ENCODE assay signal across 22 mouse cellular contexts in genomic region chrX:150516477-150516876, GRCm38 (mm10). TPM values are rescaled to one million over a fixed set of nuclear protein-coding genes. Genes with fewer than 3 reads are reported as not detected.
DNase-seq lines count a peak whose midpoint lies in the region; ATAC-seq and TF ChIP-seq lines count a peak whose summit lies in the region.
"Had no signal": no experiment of that assay in that cellular context is flagged by ENCODE, and none has a peak within 500 bp of the region (broad histone marks: within the 10 kb centered on the region; RNA-seq: fewer than 3 reads in every experiment).

No protein-coding gene starts in this region.

- H3K79me2 ChIP-seq in MEL (ENCODE audit: control insufficient read depth, insufficient read depth, low read length, poor library complexity) = no peaks in the 10 kb centered on the region

- DNase-seq in MEL (ENCODE audit: low read depth, low spot score) (no peak), liver (peak; percentile 15)
- DNase-seq in liver, embryonic 14.5 days (ENCODE audit: low read depth in 3 of 3, low spot score in 3 of 3) = peak in 1 of 3 experiments; percentile 43
- DNase-seq in layer of hippocampus, adult 8-10 months (ENCODE audit: low spot score in 2 of 2) = no peak
- DNase-seq in hindbrain, embryonic 14.5 days (ENCODE audit: low spot score) = no peak
- DNase-seq: adrenal gland, postnatal 10 days; B cell, adult 2 months; cerebellum, adult 11 months; cerebellum, adult 9-10 months; cerebellum, postnatal 36 days; gastrocnemius, postnatal 10 days; heart, adult 18-20 months; heart, postnatal 10 days; heart, postnatal 4 days had no signal

- H3K27me3 ChIP-seq in MEL (ENCODE audit: control insufficient read depth in 1 of 2, insufficient read depth in 2 of 2, low read length in 2 of 2) = no peaks in the 10 kb centered on the region
- H3K27me3 ChIP-seq in liver, embryonic 14.5 days (ENCODE audit: control insufficient read depth, insufficient read depth, low read length) = no peaks in the 10 kb centered on the region
- no peaks in the 10 kb centered on the region for H3K27me3 ChIP-seq in midbrain, embryonic 16.5 days (ENCODE audit: control insufficient read depth, insufficient read depth, low read depth, low read length)
- no peaks in the 10 kb centered on the region for H3K27me3 ChIP-seq in hindbrain, embryonic 14.5 days (ENCODE audit: control insufficient read depth, insufficient read depth, low read length)
- H3K27me3 ChIP-seq: embryonic facial prominence, embryonic 13.5 days; forebrain, embryonic 15.5 days; hindbrain, embryonic 13.5 days had no signal

- H3K4me1 ChIP-seq in MEL (ENCODE audit: control insufficient read depth in 1 of 2, insufficient read depth in 2 of 2, low read length in 2 of 2) = 0 out of 4 replicates have a peak, but pooled peaks cover 0 to 2% of the 10 kb centered on the region in 2 experiments
- peaks cover 17 to 26% of the 10 kb centered on the region in 2 experiments for H3K4me1 ChIP-seq in liver, embryonic 14.5 days (replicated peaks; ENCODE audit: control insufficient read depth in 2 of 2, insufficient read depth in 2 of 2, low read length in 1 of 2)
- H3K4me1 ChIP-seq in midbrain, embryonic 16.5 days (ENCODE audit: control insufficient read depth, insufficient read depth, low read length) = peaks cover under 1% of the 10 kb centered on the region
- no peaks in the 10 kb centered on the region for H3K4me1 ChIP-seq in hindbrain, embryonic 14.5 days (replicated peaks; ENCODE audit: control insufficient read depth, insufficient read depth, low read length)
- H3K4me1 ChIP-seq: embryonic facial prominence, embryonic 13.5 days; forebrain, embryonic 15.5 days; heart, embryonic 10.5 days; hindbrain, embryonic 13.5 days had no signal

- peaks cover 0 to 8% of the 10 kb centered on the region in 2 experiments; a peak in 2 of 4 replicates for H3K36me3 ChIP-seq in MEL (ENCODE audit: control insufficient read depth in 1 of 2, insufficient read depth in 2 of 2, low read length in 2 of 2)
- H3K36me3 ChIP-seq in liver, embryonic 14.5 days (replicated peaks; ENCODE audit: control insufficient read depth, insufficient read depth, low read depth) = no peaks in the 10 kb centered on the region
- no peaks in the 10 kb centered on the region for H3K36me3 ChIP-seq in midbrain, embryonic 16.5 days (ENCODE audit: control insufficient read depth, insufficient read depth, low read length)
- no peaks in the 10 kb centered on the region for H3K36me3 ChIP-seq in hindbrain, embryonic 14.5 days (replicated peaks; ENCODE audit: control insufficient read depth, insufficient read depth)
- H3K36me3 ChIP-seq: embryonic facial prominence, embryonic 13.5 days; forebrain, embryonic 15.5 days; G1E; heart, embryonic 10.5 days; hindbrain, embryonic 13.5 days had no signal

- no peak for TF ChIP-seq RAD21 in MEL (IDR thresholded peaks at IDR 0.05; ENCODE audit: low read depth, low read length)

- no peak for TF ChIP-seq CTCF in MEL (IDR thresholded peaks at IDR 0.05 in 2 of 3, conservative IDR thresholded peaks at IDR 0.05 in 1 of 3; ENCODE audit: control insufficient read depth in 1 of 3, insufficient read depth in 1 of 3, low read depth in 2 of 3, low read length in 3 of 3, poor library complexity in 1 of 3, severe bottlenecking in 1 of 3)
- TF ChIP-seq CTCF in liver, embryonic 14.5 days (IDR thresholded peaks at IDR 0.05; ENCODE audit: low read depth) = no peak

- H3K9ac ChIP-seq in MEL (ENCODE audit: control insufficient read depth, low read depth, low read length, poor library complexity, severe bottlenecking) = no peak overlapping the region
- peak overlapping the region; percentile 51 for H3K9ac ChIP-seq in liver, embryonic 14.5 days (replicated peaks)
- H3K9ac ChIP-seq in midbrain, embryonic 16.5 days (ENCODE audit: low read depth, low read length) = no peak overlapping the region
- H3K9ac ChIP-seq in hindbrain, embryonic 14.5 days = no peak overlapping the region
- H3K9ac ChIP-seq: embryonic facial prominence, embryonic 13.5 days; forebrain, embryonic 15.5 days; hindbrain, embryonic 13.5 days had no signal

- H3K27ac ChIP-seq in MEL (ENCODE audit: control insufficient read depth, low read depth, low read length) = peak overlapping the region; percentile 2; the same call in 1 of the 2 replicates
- H3K27ac ChIP-seq in liver, embryonic 14.5 days = peak overlapping the region; percentile 93
- no peak overlapping the region for H3K27ac ChIP-seq in midbrain, embryonic 16.5 days (ENCODE audit: low read length)
- H3K27ac ChIP-seq in hindbrain, embryonic 14.5 days = no peak overlapping the region
- H3K27ac ChIP-seq: embryonic facial prominence, embryonic 13.5 days; forebrain, embryonic 15.5 days; heart, embryonic 10.5 days; hindbrain, embryonic 13.5 days had no signal

- WGBS in liver, embryonic 14.5 days (ENCODE audit: insufficient replicate concordance) = 32% methylated on average over 1 of the region's 1 CpGs
- WGBS in midbrain, embryonic 16.5 days = 85% methylated on average over 1 of the region's 1 CpGs
- 86% methylated on average over 1 of the region's 1 CpGs for WGBS in hindbrain, embryonic 14.5 days

- H3K9me3 ChIP-seq in MEL (replicated peaks; ENCODE audit: insufficient read depth, low read length) = no peaks in the 10 kb centered on the region
- H3K9me3 ChIP-seq in liver, embryonic 14.5 days (ENCODE audit: control insufficient read depth, low read length) = no peaks in the 10 kb centered on the region
- no peaks in the 10 kb centered on the region for H3K9me3 ChIP-seq in midbrain, embryonic 16.5 days (replicated peaks; ENCODE audit: control insufficient read depth, low read length, poor library complexity, severe bottlenecking)
- no peaks in the 10 kb centered on the region for H3K9me3 ChIP-seq in hindbrain, embryonic 14.5 days (ENCODE audit: control insufficient read depth, low read length)
- H3K9me3 ChIP-seq: embryonic facial prominence, embryonic 13.5 days; forebrain, embryonic 15.5 days; G1E; heart, embryonic 10.5 days; hindbrain, embryonic 13.5 days had no signal

- no peak overlapping the region for H3K4me3 ChIP-seq in MEL (ENCODE audit: control insufficient read depth in 1 of 2, insufficient read depth in 1 of 2, low read depth in 2 of 2, low read length in 2 of 2)
- no peak overlapping the region for H3K4me3 ChIP-seq in liver, embryonic 14.5 days (ENCODE audit: insufficient read depth in 1 of 2, low read depth in 2 of 2, low read length in 2 of 2)
- no peak overlapping the region for H3K4me3 ChIP-seq in midbrain, embryonic 16.5 days (ENCODE audit: low read depth, low read length)
- no peak overlapping the region for H3K4me3 ChIP-seq in hindbrain, embryonic 14.5 days (replicated peaks; ENCODE audit: low read length)
- H3K4me3 ChIP-seq: embryonic facial prominence, embryonic 13.5 days; forebrain, embryonic 15.5 days; heart, embryonic 10.5 days; hindbrain, embryonic 13.5 days had no signal

- TF ChIP-seq EP300 in MEL (IDR thresholded peaks at IDR 0.05; ENCODE audit: low read depth in 1 of 2, low read length in 2 of 2) = no peak
- TF ChIP-seq EP300 in liver, embryonic 14.5 days (IDR thresholded peaks at IDR 0.05; ENCODE audit: low read depth) = peak; percentile 44

- peak overlapping the region; percentile 57 for H3K4me2 ChIP-seq in liver, embryonic 14.5 days (ENCODE audit: low read depth)
- no peak overlapping the region for H3K4me2 ChIP-seq in midbrain, embryonic 16.5 days (ENCODE audit: low read length)
- H3K4me2 ChIP-seq in hindbrain, embryonic 14.5 days (replicated peaks) = no peak overlapping the region
- H3K4me2 ChIP-seq: embryonic facial prominence, embryonic 13.5 days; forebrain, embryonic 15.5 days; hindbrain, embryonic 13.5 days had no signal

- TF ChIP-seq POLR2A in MEL (IDR thresholded peaks at IDR 0.05; ENCODE audit: control insufficient read depth in 1 of 2, insufficient read depth in 1 of 2, low read depth in 1 of 2, low read length in 2 of 2, poor library complexity in 1 of 2) = no peak

- peak; percentile 89 for ATAC-seq in liver, embryonic 14.5 days (ENCODE audit: insufficient read depth)
- ATAC-seq in megakaryocyte-erythroid progenitor cell, adult 5-6 weeks (replicated peaks; ENCODE audit: low FRiP score, low TSS enrichment, poor library complexity, severe bottlenecking) = 0 out of 2 replicates have a peak, but pooled peaks have one; percentile 41
- ATAC-seq in midbrain, embryonic 16.5 days = no peak
- ATAC-seq in hindbrain, embryonic 14.5 days (ENCODE audit: low FRiP score) = no peak
- ATAC-seq: CD4-positive, CD25-positive, alpha-beta regulatory T cell, adult 4 months; forebrain, embryonic 15.5 days had no signal

TF ChIP-seq in MEL, 35 proteins besides CTCF, POLR2A, EP300 and RAD21 (continues in another document):
- no peak for TF ChIP-seq MXI1 (IDR thresholded peaks at IDR 0.05; ENCODE audit: low read depth, low read length)
- TF ChIP-seq ZKSCAN1 (IDR thresholded peaks at IDR 0.05; ENCODE audit: low read depth, low read length) = no peak
- no peak for TF ChIP-seq MYB (IDR thresholded peaks at IDR 0.05; ENCODE audit: low read depth, low read length)
- no peak for TF ChIP-seq TCF12 (IDR thresholded peaks at IDR 0.05; ENCODE audit: low read depth, low read length)

RNA-seq across cellular contexts. Expression of gene Alas2, which starts 30.7 kb away (rescaled TPM):
- 22.6 and 35.6 TPM in 2 replicates for total RNA-seq in MEL (2012; rRNA removed)
- 10 to 100 TPM in 1 of 2 experiments, not detected in 1; 79.1 TPM for polyA plus RNA-seq in MEL (2012; ENCODE audit: insufficient read depth in 1 of 2, insufficient read length in 2 of 2, low read depth in 1 of 2, low replicate concordance in 2 of 2, missing spikeins in 1 of 2)
- 897 and 1,006 TPM in 2 replicates for polyA plus RNA-seq in liver, embryonic 14.5 days (2012; rRNA removed)
- 977 and 1,008 TPM in 2 replicates for polyA plus RNA-seq in liver, embryonic 14.5 days (2014; fragmentation: Nextera tagmentation; extraction: Ambion mirVana)
- 2.1 TPM in 1 of 2 replicates, not detected in the other for total RNA-seq in megakaryocyte-erythroid progenitor cell, adult 5-6 weeks (2014; fragmentation: Nextera tagmentation)
- 0.23 and 4.6 TPM in 2 replicates for total RNA-seq in megakaryocyte-erythroid progenitor cell, adult 5-6 weeks (2017)
- total RNA-seq in layer of hippocampus, adult 8-10 months (2022) = 1 to 10 TPM; 1.9 to 4.4 (median 3.7) TPM
- 45.9 and 46.1 TPM in 2 replicates for polyA plus RNA-seq in midbrain, embryonic 16.5 days (2015; fragmentation: Nextera tagmentation; extraction: Ambion mirVana)
- polyA plus RNA-seq in hindbrain, embryonic 14.5 days (2014; fragmentation: Nextera tagmentation; extraction: Ambion mirVana) = 30.6 and 47.6 TPM in 2 replicates

RNA-seq across cellular contexts. Expression of gene Tmem29, which starts 57.5 kb away (rescaled TPM):
- 36.4 and 37.1 TPM in 2 replicates for total RNA-seq in MEL (2012; rRNA removed)
- polyA plus RNA-seq in MEL (2012; ENCODE audit: insufficient read depth in 1 of 2, insufficient read length in 2 of 2, low read depth in 1 of 2, low replicate concordance in 2 of 2, missing spikeins in 1 of 2) = 10 to 100 TPM in 1 of 2 experiments, not detected in 1; 66.5 TPM
- polyA plus RNA-seq in liver, embryonic 14.5 days (2012; rRNA removed) = 4.9 and 10.1 TPM in 2 replicates
- polyA plus RNA-seq in liver, embryonic 14.5 days (2014; fragmentation: Nextera tagmentation; extraction: Ambion mirVana) = 14.8 and 15.7 TPM in 2 replicates
- total RNA-seq in megakaryocyte-erythroid progenitor cell, adult 5-6 weeks (2014; fragmentation: Nextera tagmentation) = 21.0 and 23.4 TPM in 2 replicates
- total RNA-seq in megakaryocyte-erythroid progenitor cell, adult 5-6 weeks (2017) = 18.8 and 24.6 TPM in 2 replicates
- 10 to 100 TPM; 32.3 to 41.7 (median 37.5) TPM for total RNA-seq in layer of hippocampus, adult 8-10 months (2022)
- 72.3 and 78.0 TPM in 2 replicates for polyA plus RNA-seq in midbrain, embryonic 16.5 days (2015; fragmentation: Nextera tagmentation; extraction: Ambion mirVana)
- polyA plus RNA-seq in hindbrain, embryonic 14.5 days (2014; fragmentation: Nextera tagmentation; extraction: Ambion mirVana) = 74.2 and 76.6 TPM in 2 replicates

Comparison
In these comparisons a context has a peak if more than half of its experiments do, and no peak if none do; other contexts are left out.
1. H3K27ac ChIP-seq: peak in MEL (single experiment) and liver, embryonic 14.5 days (single experiment); none in midbrain, embryonic 16.5 days (single experiment) and hindbrain, embryonic 14.5 days (single experiment).
2. ATAC-seq: peak in liver, embryonic 14.5 days (single experiment) and megakaryocyte-erythroid progenitor cell, adult 5-6 weeks (single experiment); none in midbrain, embryonic 16.5 days (single experiment) and hindbrain, embryonic 14.5 days (single experiment).
3. RNA of gene Alas2, which starts 30.7 kb away (polyA plus RNA-seq): 897 to 1,008 TPM in liver, embryonic 14.5 days; 79.1 TPM in MEL, 45.9 to 46.1 TPM in midbrain, embryonic 16.5 days and 30.6 to 47.6 TPM in hindbrain, embryonic 14.5 days; every median in the first group is over 10 times any median in the second.